8 mouse cellular contexts compared by ENCODE assay signal in genomic region chr14:87463963-87464654, GRCm38 (mm10). TPM values are rescaled to one million over a fixed set of nuclear protein-coding genes. Genes with fewer than 3 reads are reported as not detected.
DNase-seq lines count a peak whose midpoint lies in the region; ATAC-seq and TF ChIP-seq lines count a peak whose summit lies in the region.

No protein-coding gene starts in this region.

- no peak overlapping the region for H3K27ac ChIP-seq in embryonic facial prominence, embryonic 11.5 days (replicated peaks; ENCODE audit: low read depth, low read length)

- no peaks in the 10 kb centered on the region for H3K36me3 ChIP-seq in E14TG2a.4 (ENCODE audit: insufficient read depth, low read length)
- no peaks in the 10 kb centered on the region; the same call in 1 of the 2 replicates for H3K36me3 ChIP-seq in embryonic facial prominence, embryonic 11.5 days (replicated peaks; ENCODE audit: control insufficient read depth, insufficient read depth, low read depth, low read length)

- peak; percentile 45; the same call in 1 of the 2 replicates for ATAC-seq in embryonic facial prominence, embryonic 11.5 days (replicated peaks; ENCODE audit: insufficient number of reproducible peaks, low FRiP score, low TSS enrichment, low read depth)
- ATAC-seq in neutrophil, adult 5-6 weeks (ENCODE audit: extremely low read depth, insufficient number of reproducible peaks, low FRiP score, poor library complexity, severe bottlenecking) = peak; percentile 72; the same call in 1 of the 2 replicates

- no peak overlapping the region for H3K9ac ChIP-seq in embryonic facial prominence, embryonic 11.5 days (replicated peaks; ENCODE audit: low read length)

- H3K9me3 ChIP-seq in E14TG2a.4 (ENCODE audit: low read length) = no peaks in the 10 kb centered on the region
- H3K9me3 ChIP-seq in embryonic facial prominence, embryonic 11.5 days (replicated peaks; ENCODE audit: control insufficient read depth, low read length) = no peaks in the 10 kb centered on the region

- intact Hi-C loops in heart, postnatal 14 days (cut with DNase I) = loop anchor here (2.0 to 5.0 kb wide), 4 partner anchors 815 to 1518 kb away; no protein-coding TSS in a partner anchor

- no peaks in the 10 kb centered on the region for H3K27me3 ChIP-seq in E14TG2a.4 (ENCODE audit: insufficient read depth, low read length)
- H3K27me3 ChIP-seq in embryonic facial prominence, embryonic 11.5 days (ENCODE audit: control insufficient read depth, insufficient read depth, low read length) = no peaks in the 10 kb centered on the region

- no peak overlapping the region for H3K4me2 ChIP-seq in embryonic facial prominence, embryonic 11.5 days (ENCODE audit: low read depth, low read length)

- peak; percentile 90 for TF ChIP-seq CTCF in E14TG2a.4 (conservative IDR thresholded peaks at IDR 0.05; ENCODE audit: low read length)
- TF ChIP-seq CTCF in lung, adult 2 months (IDR thresholded peaks at IDR 0.05; ENCODE audit: insufficient read depth, low read length) = peak; percentile 80

- no peak overlapping the region for H3K4me3 ChIP-seq in E14TG2a.4 (replicated peaks; ENCODE audit: low read length)
- H3K4me3 ChIP-seq in embryonic facial prominence, embryonic 11.5 days (ENCODE audit: low read depth, low read length) = no peak overlapping the region
- H3K4me3 ChIP-seq in lung, adult 2 months (replicated peaks; ENCODE audit: extremely low read depth, low read depth, low read length) = no peak overlapping the region

- peak; percentile 79 for DNase-seq in adrenal gland, postnatal 25 days
- peak; percentile 85 for DNase-seq in embryonic facial prominence, embryonic 11.5 days (ENCODE audit: low spot score)
- DNase-seq in heart, postnatal 14 days = peak; percentile 75 to 87
- peak; percentile 62 to 90 for DNase-seq in kidney, postnatal 36 days
- peak; percentile 74 for DNase-seq in lung, adult 2 months
- DNase-seq in thymus, postnatal 14 days = peak; percentile 73

- no peak for TF ChIP-seq POLR2A in lung, adult 2 months (IDR thresholded peaks at IDR 0.05; ENCODE audit: borderline replicate concordance, extremely low read depth, low read depth, low read length)

- WGBS in embryonic facial prominence, embryonic 11.5 days = 16% methylated on average over 11 of the region's 11 CpGs
- 27% methylated on average over 11 of the region's 11 CpGs for WGBS in lung, adult 2 months

- H3K4me1 ChIP-seq in E14TG2a.4 (replicated peaks; ENCODE audit: low read depth, low read length) = peaks cover 6% of the 10 kb centered on the region
- no peaks in the 10 kb centered on the region for H3K4me1 ChIP-seq in embryonic facial prominence, embryonic 11.5 days (ENCODE audit: control insufficient read depth, insufficient read depth, low read length)
- H3K4me1 ChIP-seq in lung, adult 2 months (ENCODE audit: control insufficient read depth, insufficient read depth, low read length) = no peaks in the 10 kb centered on the region

RNA-seq across cellular contexts. Expression of gene Tdrd3, which starts 47.7 kb away (rescaled TPM):
- 43.5 and 44.0 TPM in 2 replicates for total RNA-seq in adrenal gland, postnatal 25 days (2021)
- 50.7 and 52.5 TPM in 2 replicates for polyA plus RNA-seq in embryonic facial prominence, embryonic 11.5 days (2014; fragmentation: Nextera tagmentation; extraction: Ambion mirVana)
- total RNA-seq in heart, postnatal 14 days (2021) = 10 to 100 TPM; 22.9 to 26.1 TPM
- polyA plus RNA-seq in lung, adult 2 months (2012; rRNA removed) = 2.8 and 4.8 TPM in 2 replicates
- total RNA-seq in neutrophil, adult 5-6 weeks (2017) = 11.5 and 14.9 TPM in 2 replicates
